Mouse (Mus musculus): ENCODE measurements around the gene Nxf1.

Nxf1 gene

DNA sequence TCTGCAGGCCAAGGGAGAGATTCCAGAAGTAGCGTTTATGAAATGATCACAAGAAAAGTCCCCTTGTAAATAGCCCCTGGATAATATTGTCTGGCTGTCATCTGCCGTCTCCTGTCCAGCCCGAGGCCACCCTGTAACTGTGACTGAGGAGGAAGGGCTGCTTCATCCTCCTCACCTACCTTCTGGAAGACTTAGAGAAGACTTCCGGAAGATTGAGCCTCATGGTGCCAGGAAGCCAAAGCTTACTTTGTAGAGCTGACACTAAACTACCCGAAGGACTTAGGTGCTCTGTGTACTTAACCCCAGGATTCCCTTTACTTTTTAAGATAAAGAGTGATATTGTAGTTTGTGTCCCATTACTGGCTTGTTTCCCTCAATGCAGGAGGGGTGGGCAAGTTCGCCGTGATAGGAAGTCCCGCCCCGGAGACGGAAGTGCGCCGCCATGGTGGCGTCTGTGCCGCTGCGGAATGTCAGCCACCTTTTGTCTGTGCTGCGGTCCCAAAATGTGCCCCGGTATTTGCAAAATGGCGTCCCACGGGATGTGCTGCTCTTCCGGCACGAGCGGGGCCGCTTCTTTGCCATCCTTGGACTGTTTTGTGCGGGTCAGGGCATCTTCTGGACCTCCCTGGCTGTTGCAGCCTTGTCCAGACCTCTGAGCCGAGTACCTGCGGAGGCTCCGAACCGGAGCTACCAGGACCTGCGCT is 13.8 kb downstream of the Nxf1 start, which contains the start of gene Tmem223:
Tmem223 (plus strand) TSS at position 430 of the 704 bp plus-strand sequence.
- in situ Hi-C loops (cut with MseI, MboI) = no loop called here

DNA sequence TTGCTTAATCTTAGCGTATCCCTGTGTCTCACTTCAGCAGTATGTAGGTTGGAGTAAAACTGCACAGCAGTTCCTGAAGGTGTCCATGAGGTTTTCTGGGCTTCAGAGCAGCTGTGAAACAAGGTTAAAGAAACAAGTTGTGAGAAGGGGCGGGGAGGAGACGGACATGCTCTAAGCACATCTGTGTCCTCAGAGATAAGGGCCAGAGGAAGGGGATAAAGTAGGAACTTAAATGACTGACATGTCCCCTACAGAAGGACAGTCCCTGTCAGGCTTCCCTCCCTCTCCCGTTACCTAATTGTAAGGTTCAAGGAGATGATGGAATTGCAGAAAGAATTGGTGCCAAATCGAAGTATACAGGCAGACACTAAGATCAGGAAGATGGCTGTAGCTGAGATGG is 16.1 kb downstream of the Nxf1 start:
- in situ Hi-C loops (cut with MseI, MboI) = no loop called here

DNA sequence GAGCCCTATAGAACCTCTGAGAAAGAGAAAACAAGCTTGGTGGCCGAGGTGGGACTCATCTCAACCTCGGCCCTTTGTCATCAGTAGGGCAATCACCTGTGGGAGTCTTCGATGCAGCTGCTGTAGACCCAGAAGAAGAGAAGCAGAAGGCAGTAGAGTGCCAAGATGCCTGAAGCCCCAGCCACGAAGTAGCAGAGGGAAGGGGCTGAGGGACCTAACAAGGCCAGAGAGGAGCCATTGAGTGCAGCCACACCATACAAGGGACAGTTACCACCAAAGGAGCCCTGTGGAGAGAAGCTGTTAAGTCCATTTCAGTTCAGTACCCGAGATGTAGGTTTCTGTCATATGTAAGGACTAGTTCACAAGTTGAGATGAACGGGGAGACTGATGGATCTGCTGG is 16.5 kb downstream of the Nxf1 start:
- in situ Hi-C loops (cut with MseI, MboI) = no loop called here

DNA sequence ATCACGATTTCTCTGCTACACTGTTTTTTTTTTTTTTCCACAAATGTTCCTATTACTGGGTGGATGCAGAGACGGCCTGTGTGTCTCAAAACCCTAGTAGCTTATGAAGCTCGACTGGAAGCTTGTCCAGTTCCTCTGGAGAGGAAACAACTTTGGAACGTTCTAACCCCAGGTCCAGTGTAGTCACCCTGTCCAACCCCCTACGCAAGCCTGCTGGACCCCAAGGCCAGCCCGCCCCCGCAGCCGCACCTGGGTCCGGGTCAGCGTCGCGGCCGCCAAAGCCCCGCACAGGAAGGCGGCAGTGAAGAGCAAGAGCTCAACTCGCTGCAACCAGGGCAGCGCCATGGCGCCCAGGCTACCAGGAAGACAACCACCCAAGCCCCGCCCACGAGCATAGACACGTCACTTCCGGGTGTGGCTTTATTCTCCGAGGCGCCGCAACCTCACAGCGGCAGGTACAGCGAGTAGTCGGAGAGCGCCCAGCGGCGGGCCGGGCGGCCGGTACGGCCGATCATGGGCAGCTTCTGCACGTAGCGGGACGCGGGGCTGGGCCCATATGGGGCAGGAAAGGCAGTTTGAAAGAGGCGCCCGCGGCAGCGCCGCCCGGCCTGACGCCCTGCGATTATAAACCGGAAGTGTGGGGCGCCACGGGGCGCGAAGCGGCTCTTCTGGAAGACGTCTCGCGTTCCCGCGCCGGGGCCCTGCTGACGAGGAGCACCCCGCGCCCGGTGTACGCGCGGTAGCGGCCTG is 17.4 kb downstream of the Nxf1 start, which contains the start of gene Tmem179b:
Tmem179b (minus strand) TSS at position 382 of the 750 bp plus-strand sequence.
- in situ Hi-C loops (cut with MseI, MboI) = no loop called here

DNA sequence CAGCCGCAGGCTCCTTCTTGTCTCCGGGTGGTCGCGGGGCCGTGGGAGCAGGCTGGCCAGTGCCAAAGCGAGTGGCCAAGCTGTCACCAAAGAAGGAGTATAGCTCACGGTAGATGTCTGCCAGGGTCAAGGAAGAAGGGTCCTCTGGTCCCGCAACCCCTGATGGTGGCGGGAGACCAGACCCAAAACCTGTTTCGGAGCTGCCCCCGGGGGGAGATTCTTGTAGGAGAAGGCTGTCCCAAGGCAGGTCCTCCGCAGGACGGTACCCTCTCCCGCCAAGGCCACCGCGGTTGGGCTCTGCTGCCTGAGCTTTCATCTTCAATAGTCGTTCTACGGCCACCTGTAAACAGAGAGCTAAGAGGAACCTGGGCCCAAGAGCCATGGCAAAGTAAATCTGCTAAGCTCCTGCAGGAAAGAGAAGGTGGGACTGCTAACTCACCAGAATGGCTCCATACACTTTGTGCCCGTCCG is 18.1 kb downstream of the Nxf1 start:
- in situ Hi-C loops (cut with MseI, MboI) = no loop called here

DNA sequence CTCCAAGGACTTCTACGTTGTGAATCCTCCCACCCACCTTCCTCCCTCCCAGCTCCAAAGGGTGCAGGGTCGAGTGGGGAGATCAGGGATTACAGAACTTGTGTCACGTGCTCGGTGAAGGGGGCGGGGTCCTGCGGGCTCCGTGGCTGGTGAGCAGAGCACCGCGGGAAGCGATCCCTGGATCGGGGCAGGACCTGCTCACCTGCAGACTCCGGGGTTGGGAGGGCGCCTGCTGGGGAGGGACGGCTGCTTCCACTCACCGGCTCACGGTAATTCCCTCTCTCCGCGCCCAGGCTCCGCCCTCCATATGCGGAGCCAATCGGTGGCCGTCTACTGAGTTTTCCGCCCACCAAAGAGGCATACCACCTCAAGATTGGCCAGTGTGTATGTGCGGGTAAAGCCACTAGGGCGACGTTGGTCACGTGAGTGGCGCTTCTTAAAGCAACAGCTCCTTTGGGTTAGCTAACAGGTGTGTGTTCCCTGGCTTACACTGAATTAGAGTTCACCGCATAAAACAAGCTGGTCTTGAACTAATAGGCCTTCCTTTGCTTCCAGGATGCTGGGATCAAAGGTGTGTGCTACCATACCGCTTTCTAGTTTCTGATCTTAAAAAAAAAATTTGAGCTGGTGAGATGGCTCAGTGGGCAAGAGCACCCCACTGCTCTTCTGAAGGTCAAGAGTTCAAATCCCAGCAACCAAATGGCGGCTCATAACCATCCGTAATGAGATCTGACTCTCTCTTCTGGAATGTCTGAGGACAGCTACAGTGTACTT is 29.3 kb downstream of the Nxf1 start, which contains the start of gene Taf6l:
Taf6l (minus strand) TSS at position 410 of the 774 bp plus-strand sequence.
- in situ Hi-C loops (cut with MseI, MboI) = no loop called here

DNA sequence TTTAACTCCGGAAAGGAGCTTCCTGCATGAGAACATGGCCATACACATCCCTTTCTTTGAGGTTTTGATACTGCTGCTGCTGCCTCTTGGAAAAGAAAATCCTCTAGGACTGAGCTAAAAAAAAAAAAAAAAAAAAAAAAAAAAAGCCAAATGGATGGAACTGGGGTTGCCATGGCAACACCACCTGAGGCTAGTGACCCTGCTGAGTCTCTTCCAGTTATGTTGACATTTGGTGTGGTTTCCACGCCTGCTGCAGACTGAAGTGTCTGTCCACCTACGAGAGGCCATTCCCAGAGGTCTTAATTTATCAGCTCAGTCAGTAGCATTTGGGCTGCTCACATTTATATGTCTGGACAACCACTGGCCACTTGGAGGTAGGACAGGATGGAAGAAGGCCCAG is 31.6 kb downstream of the Nxf1 start:
- in situ Hi-C loops (cut with MseI, MboI) = no loop called here

DNA sequence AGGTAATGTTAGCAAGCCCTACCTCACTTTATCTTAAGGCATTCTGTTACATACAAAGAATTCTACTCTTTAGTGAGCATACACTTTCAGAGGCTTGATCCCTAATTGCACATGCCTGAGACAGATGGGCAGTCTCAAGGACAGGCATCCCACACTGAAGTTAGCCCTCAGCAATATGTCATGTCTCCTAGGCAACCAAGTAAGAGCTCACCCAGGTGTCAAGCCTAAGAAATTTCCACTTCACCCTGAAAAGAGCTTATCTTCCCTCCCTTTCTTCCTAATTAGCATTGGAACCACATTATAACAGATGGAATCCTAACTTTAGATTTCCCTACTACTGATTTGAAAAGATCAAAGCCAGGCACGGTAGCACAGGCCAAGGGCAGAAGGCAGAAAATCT is 32.3 kb downstream of the Nxf1 start:
- in situ Hi-C loops (cut with MseI, MboI) = no loop called here

DNA sequence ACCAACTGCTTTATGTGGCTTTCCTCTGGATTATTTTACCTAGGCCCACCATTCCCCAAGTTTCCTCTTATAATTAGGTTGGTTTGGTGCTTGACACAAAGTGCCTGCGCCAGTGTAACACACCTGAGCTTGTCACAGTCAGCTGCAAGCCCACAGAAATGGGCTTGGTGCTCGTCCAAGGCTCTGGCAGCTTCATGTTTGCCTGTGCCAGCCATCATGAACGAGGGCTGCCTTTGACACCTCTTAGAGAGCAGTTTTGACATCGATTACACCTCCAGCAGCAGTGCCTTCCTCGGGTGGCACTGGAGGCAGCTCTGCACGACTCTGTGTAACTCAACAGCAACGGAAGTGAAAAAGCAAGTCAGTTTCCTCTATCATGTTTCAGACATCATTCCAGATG is 33.3 kb downstream of the Nxf1 start:
- in situ Hi-C loops (cut with MseI, MboI) = no loop called here

DNA sequence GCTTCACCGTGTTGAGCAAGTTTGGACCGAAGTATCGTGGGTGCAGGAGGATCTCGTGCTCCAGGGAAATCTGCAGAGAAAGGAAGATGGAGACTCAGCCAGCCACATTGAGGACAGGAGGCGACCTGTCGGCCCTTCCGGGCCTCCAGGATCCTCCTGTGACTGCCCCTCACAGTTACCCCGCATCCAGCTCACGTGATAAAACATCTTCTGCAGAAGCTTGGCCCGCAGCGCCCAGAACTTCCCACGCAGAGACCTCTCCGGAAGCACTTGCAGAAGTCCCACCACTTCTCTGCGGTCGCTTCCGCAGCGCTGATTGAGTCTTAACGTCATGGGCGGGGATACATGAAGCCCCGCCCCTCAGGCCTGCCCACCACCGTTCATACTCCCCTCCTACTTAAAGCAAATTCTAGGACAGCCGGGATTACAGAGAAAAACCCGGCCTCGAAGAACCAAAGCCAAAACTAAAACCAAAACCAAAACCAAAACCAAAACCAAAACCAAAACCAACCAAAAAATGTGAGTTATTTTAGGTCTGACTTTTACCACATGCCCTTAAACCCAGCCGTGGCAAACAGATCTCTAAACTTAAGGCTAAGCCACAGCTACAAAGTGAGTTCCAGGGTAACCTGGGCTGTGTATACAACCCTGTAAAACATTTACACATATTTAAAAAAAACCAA is 41.5 kb downstream of the Nxf1 start, which contains the start of gene Polr2g:
Polr2g (minus strand) TSS at position 314 of the 683 bp plus-strand sequence.
- in situ Hi-C loops (cut with MseI, MboI) = no loop called here

DNA sequence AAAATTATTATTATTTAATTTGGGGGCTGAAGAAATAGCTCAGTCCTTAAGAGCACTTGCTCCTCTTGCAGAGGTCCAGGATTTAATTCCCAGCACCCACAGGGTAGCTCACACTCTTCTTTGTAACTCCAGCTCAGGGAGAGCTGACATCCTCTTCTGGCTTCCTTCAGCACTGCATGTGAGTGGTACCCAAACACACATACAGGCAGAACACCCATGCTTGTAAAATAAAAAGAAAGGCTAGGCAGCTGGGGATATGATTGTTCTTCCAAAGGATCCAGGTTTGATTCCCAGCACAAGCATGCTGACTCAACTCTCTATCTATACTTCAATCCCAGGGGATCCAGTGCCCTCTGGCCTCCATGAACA is 42.1 kb downstream of the Nxf1 start:
- in situ Hi-C loops (cut with MseI, MboI) = no loop called here

DNA sequence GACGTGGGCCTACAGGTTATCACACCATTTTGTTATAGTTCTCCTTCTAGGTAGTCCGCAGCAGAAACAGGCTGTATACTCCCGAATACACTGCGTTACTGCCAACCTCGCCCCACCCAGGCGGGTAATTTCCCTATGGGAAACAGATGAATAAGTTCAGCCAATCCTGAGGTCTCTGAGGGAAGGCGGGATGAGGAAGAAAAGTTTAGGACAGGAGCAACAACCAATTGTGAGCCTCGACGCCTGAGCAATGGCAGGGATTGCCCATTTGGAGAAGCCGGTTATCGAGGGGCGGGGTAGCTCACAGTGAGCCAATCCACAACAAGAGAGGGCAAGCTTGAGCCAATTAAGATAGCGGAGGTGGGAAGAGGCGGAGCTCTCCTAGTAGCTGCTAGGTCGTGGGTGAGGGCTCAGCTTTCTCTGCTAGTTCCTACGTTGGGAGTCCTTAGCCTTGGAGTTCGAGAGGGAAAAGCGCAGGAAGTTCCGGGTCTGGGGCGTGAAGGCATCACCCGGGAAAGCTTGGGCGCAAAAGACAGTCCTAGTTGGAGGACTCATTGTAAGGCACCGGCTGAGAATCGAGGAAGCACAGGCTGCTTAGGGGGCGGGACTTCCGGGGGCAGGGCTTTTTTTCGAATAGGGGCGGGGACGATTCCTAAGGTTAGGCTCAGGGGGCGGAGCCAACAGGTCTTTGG is 45.4 kb downstream of the Nxf1 start, which contains the start of gene Zbtb3:
Zbtb3 (plus strand) TSS at position 426 of the 692 bp plus-strand sequence.
- in situ Hi-C loops (cut with MseI, MboI) = no loop called here

DNA sequence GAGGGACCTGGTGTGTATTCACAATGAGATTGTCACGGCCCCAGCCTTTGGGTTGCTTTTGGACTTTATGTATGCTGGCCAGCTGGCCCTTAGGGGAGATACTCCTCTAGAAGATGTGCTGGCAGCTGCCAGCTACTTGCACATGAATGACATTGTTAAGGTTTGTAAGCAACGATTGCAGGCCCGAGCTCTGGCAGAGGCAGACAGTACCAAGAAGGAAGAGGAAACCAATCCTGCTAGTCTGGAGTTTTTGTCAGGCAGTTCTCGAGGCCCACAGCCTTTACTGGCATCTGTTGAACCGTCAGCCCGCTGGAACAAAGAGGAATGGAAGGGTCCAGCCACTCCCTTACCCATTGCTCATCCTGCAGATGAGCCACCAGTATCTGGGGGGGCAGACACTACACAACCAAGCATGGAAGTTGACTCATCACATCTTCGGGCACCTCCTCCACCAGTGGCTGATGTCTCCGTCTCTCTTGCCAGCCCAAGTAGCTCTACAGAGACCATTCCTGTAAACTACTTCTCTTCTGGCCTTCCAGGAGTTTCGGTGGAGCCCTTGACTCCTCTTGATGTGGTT is 46.4 kb downstream of the Nxf1 start:
- in situ Hi-C loops (cut with MseI, MboI) = no loop called here

DNA sequence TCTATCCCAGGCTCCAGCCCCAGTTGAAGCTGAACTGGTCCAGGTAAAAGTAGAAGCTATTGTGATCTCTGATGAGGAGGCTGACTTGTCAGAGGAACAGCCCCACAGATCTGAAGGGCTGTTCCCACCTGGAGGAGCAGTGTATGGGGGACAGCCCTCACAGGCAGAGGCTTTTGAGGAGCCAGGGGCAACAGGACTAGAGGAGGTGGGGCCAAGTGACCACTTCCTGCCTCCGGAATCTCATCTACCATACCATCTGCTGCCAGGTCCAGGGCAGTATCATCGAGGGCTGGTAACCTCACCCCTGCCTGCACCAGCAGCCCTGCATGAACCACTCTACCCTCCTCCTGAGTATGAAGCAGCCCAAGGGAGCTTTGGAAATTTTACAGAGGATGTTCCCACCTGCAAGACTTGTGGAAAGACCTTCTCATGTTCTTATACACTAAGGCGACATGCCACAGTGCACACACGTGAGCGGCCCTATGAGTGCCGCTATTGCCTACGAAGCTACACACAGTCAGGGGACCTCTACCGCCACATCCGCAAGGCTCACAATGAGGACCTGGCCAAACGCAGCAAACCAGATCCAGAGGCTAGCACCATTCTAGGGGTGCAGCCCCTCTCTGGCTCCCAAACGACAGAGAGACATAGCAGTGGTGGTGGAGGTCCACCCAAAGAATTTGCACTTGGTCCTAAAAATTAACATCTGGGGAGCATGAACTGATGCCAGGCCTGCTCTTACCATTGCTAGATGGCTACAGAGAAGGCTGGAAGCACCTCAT is 47.2 kb downstream of the Nxf1 start:
- in situ Hi-C loops (cut with MseI, MboI) = no loop called here

DNA sequence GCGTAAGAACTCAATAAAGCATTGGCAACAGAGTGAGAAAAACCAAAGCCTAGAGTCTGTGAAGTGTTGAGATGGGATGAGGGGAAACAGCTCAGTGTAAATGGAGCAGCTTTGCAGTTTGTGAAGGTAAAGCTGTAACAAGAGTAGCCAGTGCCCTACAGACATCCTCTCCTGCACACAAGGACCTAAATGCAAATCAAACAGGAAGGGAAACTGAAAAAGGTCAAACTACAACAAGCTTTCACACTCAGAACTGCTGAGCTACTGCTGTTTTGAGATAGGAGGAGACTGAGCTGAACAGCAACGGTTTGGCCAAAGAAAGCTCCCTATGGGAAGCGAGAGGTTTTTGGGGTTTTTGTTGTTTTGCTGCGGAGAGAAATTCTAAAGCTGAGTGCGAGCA is 49.9 kb downstream of the Nxf1 start:
- in situ Hi-C loops (cut with MseI, MboI) = no loop called here

DNA sequence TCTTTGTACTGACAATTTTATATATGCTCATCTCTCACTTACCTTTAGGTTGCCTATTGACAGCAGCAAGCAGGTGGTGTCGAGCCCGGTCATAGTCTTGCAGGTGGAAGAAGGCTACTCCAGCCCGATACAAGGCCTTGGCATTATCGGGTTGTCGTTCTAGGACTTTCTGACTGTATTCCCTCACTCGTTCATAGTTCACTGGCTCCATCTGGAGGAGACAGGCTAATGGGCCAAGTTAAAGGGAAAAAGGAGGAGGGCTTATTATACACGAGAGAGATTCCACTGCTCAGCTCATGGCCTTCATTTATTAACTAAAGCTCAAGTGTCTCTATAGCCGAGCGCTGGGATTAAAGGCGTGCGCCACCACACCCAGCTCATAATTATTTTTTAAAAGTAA is 58.9 kb downstream of the Nxf1 start:
- in situ Hi-C loops (cut with MseI, MboI) = no loop called here

DNA sequence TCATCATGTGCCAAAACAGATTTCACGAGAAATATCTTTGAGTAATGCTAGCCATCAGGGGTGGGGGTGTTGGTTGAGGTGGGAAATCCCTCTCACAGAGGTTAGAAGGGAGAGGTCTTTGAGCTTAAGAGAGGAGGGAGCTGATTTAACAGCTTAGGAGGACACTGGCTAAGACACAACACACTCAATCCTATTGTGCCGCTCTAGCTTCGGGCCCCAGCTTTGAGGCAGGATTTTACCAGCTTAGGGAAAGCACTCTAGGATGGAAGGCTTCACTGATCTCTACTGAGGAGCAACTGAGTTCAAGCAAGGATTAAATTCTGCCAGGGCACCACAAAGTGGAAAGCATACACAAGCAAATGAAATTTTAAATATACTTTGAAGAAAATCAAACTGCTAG is 60.1 kb downstream of the Nxf1 start:
- in situ Hi-C loops (cut with MseI, MboI) = no loop called here

DNA sequence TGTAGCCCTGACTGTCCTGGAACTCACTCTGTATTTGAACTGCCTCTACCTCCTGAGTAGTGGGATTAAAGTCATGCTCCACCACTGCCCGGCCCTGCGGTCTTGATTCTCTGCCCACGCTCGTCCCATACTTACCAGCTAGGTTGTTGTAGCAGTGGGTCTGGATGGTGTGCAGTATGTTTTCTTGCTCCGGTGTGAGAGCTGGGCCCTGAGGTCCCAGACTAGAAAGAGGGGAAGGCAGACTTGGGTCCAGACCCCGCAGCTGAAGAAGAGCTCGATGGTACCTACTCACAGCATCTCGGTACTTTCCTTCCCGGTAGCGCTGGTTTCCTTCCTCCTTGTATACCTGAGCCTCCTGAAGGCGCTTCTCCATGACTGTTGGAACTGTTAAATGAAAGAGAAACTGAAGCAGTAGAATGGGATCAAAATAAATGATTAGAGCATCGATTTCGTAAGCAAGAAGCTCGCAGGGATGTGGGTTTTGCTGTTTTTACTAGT is 61.5 kb downstream of the Nxf1 start:
- in situ Hi-C loops (cut with MseI, MboI) = no loop called here

DNA sequence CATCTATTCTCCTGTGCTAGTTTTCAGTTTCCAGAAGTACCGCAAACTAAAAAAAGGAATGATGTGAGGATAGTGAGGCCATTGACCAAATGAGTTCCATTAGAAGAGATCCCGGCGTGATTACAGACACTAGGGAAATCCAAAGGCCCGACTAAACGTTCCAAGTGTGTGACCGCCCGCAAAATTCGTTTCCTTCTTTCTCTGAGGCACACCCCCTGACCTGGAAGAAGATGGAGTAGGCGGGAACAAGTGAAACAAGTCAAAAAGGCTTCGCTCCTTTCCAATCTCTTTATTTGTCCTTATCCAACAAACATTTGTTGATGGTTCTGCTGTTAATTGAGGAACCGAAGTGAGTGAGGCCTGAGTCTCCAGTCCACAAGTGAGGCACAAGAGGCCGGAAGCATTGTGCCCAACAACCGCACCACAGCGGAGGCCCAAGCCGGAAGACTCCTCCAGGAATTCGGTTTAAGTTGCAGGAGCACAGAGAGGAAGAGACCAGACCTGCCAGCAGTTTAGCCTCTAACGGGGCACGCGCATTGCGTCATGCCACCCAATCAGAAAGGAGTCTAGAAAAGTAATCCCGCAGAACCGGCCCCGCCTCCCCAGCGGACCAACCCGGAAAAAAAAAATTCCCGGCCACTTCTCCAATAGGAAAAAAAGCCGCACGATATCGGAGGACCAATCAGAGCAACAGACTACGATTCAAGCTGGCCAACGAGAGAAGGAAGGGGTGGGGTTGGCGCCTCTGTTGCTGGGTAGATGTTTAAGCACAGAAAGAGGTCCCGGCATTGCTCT is 62.1 kb downstream of the Nxf1 start, which contains the start of gene Ttc9c:
Ttc9c (minus strand) TSS at position 533 of the 795 bp plus-strand sequence.
- in situ Hi-C loops (cut with MseI, MboI) = no loop called here

All from mouse trophoblast stem cell (cell line).